Mouse (Mus musculus): ENCODE data around the gene Tcf7l2. TPM values are rescaled to one million over a fixed set of nuclear protein-coding genes. Genes with fewer than 3 reads are reported as not detected.

The Tcf7l2 gene
- polyA plus RNA-seq, 1 experiment from 2014 or later = 45.6 TPM

DNA sequence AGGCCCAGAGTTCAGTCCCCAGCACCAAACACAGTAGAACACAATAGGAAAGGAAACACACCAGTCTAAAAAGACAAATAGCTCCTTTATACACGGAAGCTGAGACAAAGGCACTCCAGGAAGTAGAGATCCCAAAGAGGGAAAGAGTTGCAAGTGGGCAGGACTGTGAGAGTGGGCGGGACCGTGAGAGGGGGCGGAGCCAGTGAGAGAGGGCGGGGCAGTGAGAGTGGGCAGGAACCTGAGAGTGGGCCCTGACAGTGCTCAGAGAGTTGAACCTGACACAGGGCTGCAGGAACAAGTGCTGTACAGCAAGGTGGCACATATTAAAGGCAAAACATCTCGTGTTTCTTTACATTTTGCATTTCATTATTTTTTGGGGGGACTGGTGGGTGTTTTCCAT is 22.5 kb upstream of the Tcf7l2 start:
- WGBS = 74% methylated on average over 6 of the region's 6 CpGs

DNA sequence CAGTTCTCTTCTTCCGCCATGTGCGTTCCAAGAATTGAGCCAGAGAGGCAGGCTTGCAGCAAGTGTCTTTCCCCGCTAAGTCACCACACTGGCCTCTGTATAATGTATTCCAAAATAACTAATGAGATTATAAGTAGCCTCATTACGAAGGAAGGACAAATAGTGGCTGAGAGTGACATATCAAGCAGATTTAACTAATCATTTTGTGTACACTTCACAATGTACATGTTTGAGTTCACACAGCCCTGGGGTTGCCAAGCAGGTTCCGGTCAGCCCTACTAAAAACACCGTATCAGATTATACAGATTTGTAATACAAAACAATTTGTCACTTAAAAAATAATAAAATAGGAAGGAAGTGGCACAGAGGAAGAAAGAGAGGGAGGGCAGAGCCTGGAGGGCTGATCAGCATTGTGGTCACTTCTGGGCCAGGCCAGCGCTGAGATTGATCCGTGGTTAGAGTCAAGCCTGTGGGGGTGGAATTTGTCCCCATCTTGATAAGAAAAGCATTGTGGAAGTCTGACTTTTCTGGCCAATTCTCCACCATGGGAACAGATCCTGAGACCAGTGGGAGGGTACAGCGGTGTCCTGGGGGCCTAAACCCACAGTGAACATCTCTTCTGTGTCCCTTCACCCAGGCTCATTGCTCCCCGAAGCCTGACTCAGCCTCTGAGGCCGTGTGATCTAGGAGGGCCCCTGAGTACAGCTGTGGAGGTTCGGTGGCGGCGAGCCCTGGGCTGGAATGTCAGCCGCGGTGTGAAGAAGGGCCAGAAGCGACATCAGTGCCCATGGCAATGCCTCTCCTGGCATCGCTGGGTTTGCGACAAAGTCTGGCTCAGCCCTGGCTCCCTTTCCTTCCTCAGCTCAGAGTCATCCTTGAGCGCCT is 21.9 kb upstream of the Tcf7l2 start:
- no peaks in the 10 kb centered on the region for H3K27me3 ChIP-seq (ENCODE audit: control insufficient read depth, insufficient read depth, low read length)
- WGBS = 77% methylated on average over 20 of the region's 20 CpGs
- H3K4me1 ChIP-seq (ENCODE audit: control insufficient read depth, insufficient read depth, low read length) = no peaks in the 10 kb centered on the region; the same call in 1 of the 2 replicates
- H3K9me3 ChIP-seq (replicated peaks; ENCODE audit: control insufficient read depth, low read length) = no peaks in the 10 kb centered on the region
- H3K9ac ChIP-seq (ENCODE audit: low read length) = no peak overlapping the region
- no peak overlapping the region for H3K27ac ChIP-seq (ENCODE audit: low read length)
- no peak overlapping the region for H3K4me3 ChIP-seq (ENCODE audit: low read length)
- no peaks in the 10 kb centered on the region for H3K36me3 ChIP-seq (ENCODE audit: control insufficient read depth, insufficient read depth)
- no peak overlapping the region for H3K4me2 ChIP-seq (ENCODE audit: low read depth, low read length)
- ATAC-seq (replicated peaks; ENCODE audit: extremely low read depth, insufficient read depth, low FRiP score) = no peak

More for the DNA sequence above, 22.5 kb upstream of the Tcf7l2 start:
- no peaks in the 10 kb centered on the region; the same call in 1 of the 2 replicates for H3K4me1 ChIP-seq (ENCODE audit: control insufficient read depth, insufficient read depth, low read length)
- no peak overlapping the region for H3K4me3 ChIP-seq (ENCODE audit: low read length)
- ATAC-seq (replicated peaks; ENCODE audit: extremely low read depth, insufficient read depth, low FRiP score) = no peak
- H3K27me3 ChIP-seq (ENCODE audit: control insufficient read depth, insufficient read depth, low read length) = no peaks in the 10 kb centered on the region
- no peaks in the 10 kb centered on the region for H3K9me3 ChIP-seq (replicated peaks; ENCODE audit: control insufficient read depth, low read length)
- H3K36me3 ChIP-seq (ENCODE audit: control insufficient read depth, insufficient read depth) = no peaks in the 10 kb centered on the region
- H3K27ac ChIP-seq (ENCODE audit: low read length) = no peak overlapping the region
- H3K9ac ChIP-seq (ENCODE audit: low read length) = no peak overlapping the region
- H3K4me2 ChIP-seq (ENCODE audit: low read depth, low read length) = no peak overlapping the region

DNA sequence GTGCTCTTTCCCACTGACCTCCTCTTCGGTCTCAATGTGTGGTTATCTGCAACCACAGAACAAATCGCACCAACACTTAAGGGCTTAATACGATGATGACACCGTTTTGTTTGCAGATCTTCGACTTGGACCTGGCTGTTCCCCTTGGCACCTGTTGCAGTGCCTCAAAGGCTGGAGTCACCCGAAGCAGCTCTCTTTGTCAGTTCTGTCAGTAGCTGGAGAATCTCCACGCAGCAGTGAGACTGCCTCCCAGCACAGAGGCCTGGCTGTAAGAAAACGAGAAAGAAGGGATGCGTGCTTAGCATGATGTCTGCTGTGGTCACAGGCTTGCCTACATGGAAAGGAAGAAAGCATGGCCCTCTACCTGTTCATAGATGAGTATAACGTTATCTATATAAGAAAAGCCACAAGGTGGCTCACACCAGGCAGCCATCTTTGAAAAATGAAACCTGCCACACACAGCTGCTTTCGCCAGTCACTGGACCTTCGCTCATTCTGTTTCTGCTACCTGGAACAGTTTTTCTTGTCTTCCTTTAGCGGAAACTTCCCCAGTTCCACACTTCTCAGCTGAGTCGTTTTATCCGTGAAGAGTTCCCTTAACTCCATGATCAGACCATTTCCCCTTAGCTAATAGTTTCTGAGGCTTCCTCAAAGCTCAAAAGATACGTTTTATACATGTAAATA is 21.1 kb upstream of the Tcf7l2 start:
- WGBS = 71% methylated on average over 16 of the region's 16 CpGs
- Histone ChIP-seq H3K9ac (ENCODE audit: low read length) (no peak overlapping the region), H3K4me1 (ENCODE audit: control insufficient read depth, insufficient read depth, low read length) (no peaks in the 10 kb centered on the region; the same call in 1 of the 2 replicates), H3K27ac (ENCODE audit: low read length) (no peak overlapping the region), H3K9me3 (replicated peaks; ENCODE audit: control insufficient read depth, low read length) (no peaks in the 10 kb centered on the region), H3K4me2 (ENCODE audit: low read depth, low read length) (no peak overlapping the region), H3K4me3 (ENCODE audit: low read length) (no peak overlapping the region), H3K36me3 (ENCODE audit: control insufficient read depth, insufficient read depth) (no peaks in the 10 kb centered on the region), H3K27me3 (ENCODE audit: control insufficient read depth, insufficient read depth, low read length) (no peaks in the 10 kb centered on the region)
- no peak for ATAC-seq (replicated peaks; ENCODE audit: extremely low read depth, insufficient read depth, low FRiP score)

DNA sequence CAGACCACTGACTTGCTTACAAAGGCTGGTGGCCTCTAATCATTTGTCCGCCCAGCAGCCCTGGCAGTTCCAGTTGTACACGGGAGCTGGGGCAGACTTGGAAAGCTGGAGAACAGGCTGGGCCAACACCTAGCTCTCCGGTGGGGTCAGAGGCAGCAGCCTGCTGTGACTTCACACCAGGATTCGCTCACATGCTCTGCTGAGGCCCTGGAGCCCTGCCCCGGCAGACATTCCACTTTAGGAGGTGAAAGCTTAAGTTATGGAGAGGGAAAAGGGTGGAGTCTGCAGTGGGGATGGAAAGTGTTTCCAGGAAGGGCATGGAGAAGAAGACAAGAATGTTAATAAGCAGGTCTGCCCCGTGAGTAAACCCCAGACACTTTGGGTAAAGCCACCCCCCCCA is 19.2 kb upstream of the Tcf7l2 start:
- Histone ChIP-seq H3K9ac (ENCODE audit: low read length) (no peak overlapping the region), H3K27ac (ENCODE audit: low read length) (no peak overlapping the region), H3K36me3 (ENCODE audit: control insufficient read depth, insufficient read depth) (no peaks in the 10 kb centered on the region), H3K4me1 (ENCODE audit: control insufficient read depth, insufficient read depth, low read length) (no peaks in the 10 kb centered on the region; the same call in 1 of the 2 replicates), H3K9me3 (replicated peaks; ENCODE audit: control insufficient read depth, low read length) (no peaks in the 10 kb centered on the region), H3K27me3 (ENCODE audit: control insufficient read depth, insufficient read depth, low read length) (no peaks in the 10 kb centered on the region), H3K4me3 (ENCODE audit: low read length) (no peak overlapping the region), H3K4me2 (ENCODE audit: low read depth, low read length) (no peak overlapping the region)
- WGBS = 19% methylated on average over 6 of the region's 6 CpGs
- no peak for ATAC-seq (replicated peaks; ENCODE audit: extremely low read depth, insufficient read depth, low FRiP score)

DNA sequence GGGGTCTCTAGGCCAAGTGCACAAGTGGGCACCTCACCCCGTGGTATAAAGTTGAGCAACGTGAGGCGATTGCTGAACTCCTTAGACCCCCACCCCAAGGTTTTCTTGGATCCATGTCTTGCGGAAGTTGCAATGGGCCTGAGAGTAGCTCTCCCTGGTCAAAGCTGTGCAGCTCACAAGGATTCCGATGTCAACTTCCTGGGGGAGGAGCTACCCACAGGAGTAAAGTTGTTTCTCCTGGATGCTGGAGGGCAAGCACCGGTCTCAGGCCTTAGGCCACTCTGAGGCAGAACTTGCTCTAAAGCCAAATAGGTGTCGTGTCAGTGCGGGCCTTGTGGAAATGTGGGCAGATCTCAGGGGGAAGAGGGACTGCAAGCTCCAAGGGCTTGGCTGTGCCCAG is 12.2 kb upstream of the Tcf7l2 start:
- H3K9ac ChIP-seq (ENCODE audit: low read length) = no peak overlapping the region
- no peak overlapping the region for H3K4me2 ChIP-seq (ENCODE audit: low read depth, low read length)
- H3K4me3 ChIP-seq (ENCODE audit: low read length) = no peak overlapping the region
- H3K9me3 ChIP-seq (replicated peaks; ENCODE audit: control insufficient read depth, low read length) = no peaks in the 10 kb centered on the region
- no peak for ATAC-seq (replicated peaks; ENCODE audit: extremely low read depth, insufficient read depth, low FRiP score)
- H3K27ac ChIP-seq (ENCODE audit: low read length) = no peak overlapping the region
- WGBS = 74% methylated on average over 8 of the region's 8 CpGs
- H3K36me3 ChIP-seq (ENCODE audit: control insufficient read depth, insufficient read depth) = no peaks in the 10 kb centered on the region
- H3K4me1 ChIP-seq (ENCODE audit: control insufficient read depth, insufficient read depth, low read length) = no peaks in the 10 kb centered on the region
- H3K27me3 ChIP-seq (ENCODE audit: control insufficient read depth, insufficient read depth, low read length) = no peaks in the 10 kb centered on the region

DNA sequence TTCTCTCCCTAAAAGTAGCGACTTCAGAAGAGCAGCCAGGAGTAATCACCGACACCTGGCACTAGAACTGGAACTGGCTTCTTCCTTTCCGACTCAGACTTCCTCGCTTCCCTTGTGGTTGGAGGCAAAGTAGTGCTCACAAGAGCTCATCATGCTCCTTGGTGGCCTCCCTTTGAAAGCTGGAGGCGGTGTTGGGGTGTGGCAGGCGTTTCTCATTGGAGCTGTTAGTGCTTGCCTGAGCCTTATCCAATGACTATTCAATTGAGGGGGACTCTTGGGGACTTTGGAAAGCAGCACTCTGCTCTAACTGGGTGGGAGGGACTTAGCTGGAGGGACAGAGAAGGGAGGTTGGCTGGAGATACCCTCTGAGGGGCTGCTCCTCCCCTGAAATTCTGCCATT is 9.1 kb upstream of the Tcf7l2 start:
- H3K27me3 ChIP-seq (ENCODE audit: control insufficient read depth, insufficient read depth, low read length) = no peaks in the 10 kb centered on the region
- no peak overlapping the region for H3K4me2 ChIP-seq (ENCODE audit: low read depth, low read length)
- ATAC-seq (replicated peaks; ENCODE audit: extremely low read depth, insufficient read depth, low FRiP score) = no peak
- H3K4me3 ChIP-seq (ENCODE audit: low read length) = no peak overlapping the region
- WGBS = 44% methylated on average over 6 of the region's 6 CpGs
- no peaks in the 10 kb centered on the region for H3K4me1 ChIP-seq (ENCODE audit: control insufficient read depth, insufficient read depth, low read length)
- no peaks in the 10 kb centered on the region for H3K36me3 ChIP-seq (ENCODE audit: control insufficient read depth, insufficient read depth)
- no peak overlapping the region for H3K27ac ChIP-seq (ENCODE audit: low read length)
- H3K9me3 ChIP-seq (replicated peaks; ENCODE audit: control insufficient read depth, low read length) = no peaks in the 10 kb centered on the region
- no peak overlapping the region for H3K9ac ChIP-seq (ENCODE audit: low read length)

DNA sequence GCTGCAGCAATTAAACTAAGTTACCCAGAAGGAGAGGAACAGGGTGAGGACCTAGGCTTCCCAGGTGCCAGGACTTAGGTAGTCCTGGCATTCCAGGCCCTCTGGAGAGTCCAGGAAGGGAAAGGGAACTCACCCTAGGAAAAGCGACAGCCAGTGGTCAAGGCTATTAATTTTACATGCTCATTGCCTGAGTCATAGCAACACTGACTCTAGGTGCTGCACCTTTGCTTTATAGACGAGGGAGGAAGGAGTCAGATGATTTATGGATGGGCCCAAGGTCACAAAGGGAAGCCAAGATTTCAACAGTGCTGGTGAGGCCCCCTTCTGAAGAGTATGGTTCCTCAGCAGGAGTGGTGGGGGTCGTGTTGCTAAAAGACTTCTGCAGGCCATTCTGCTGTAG is 8.6 kb upstream of the Tcf7l2 start:
- Histone ChIP-seq H3K27ac (ENCODE audit: low read length) (no peak overlapping the region), H3K4me1 (ENCODE audit: control insufficient read depth, insufficient read depth, low read length) (no peaks in the 10 kb centered on the region), H3K36me3 (ENCODE audit: control insufficient read depth, insufficient read depth) (no peaks in the 10 kb centered on the region), H3K9ac (ENCODE audit: low read length) (no peak overlapping the region), H3K4me3 (ENCODE audit: low read length) (no peak overlapping the region), H3K9me3 (replicated peaks; ENCODE audit: control insufficient read depth, low read length) (no peaks in the 10 kb centered on the region), H3K4me2 (ENCODE audit: low read depth, low read length) (no peak overlapping the region), H3K27me3 (ENCODE audit: control insufficient read depth, insufficient read depth, low read length) (no peaks in the 10 kb centered on the region)
- ATAC-seq (replicated peaks; ENCODE audit: extremely low read depth, insufficient read depth, low FRiP score) = no peak
- 60% methylated on average over 3 of the region's 3 CpGs for WGBS

DNA sequence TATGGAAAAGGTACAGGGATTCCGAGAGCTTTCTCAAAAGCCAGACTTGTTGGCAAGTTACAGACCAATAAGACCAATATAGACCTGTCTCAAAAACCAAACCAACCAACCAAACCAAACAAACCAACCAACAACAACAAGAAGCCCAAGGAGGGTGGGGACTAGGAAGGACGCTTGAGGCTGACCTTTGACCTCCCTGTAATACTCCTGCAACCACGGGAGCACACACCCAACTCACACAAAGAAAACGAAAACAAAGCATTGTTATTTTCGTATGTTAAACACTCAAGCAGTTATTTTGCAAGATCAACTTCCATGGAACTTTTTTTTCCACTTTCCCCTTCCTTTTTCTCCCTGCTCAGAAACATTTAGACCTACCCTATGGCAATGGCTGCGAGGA is 5.6 kb upstream of the Tcf7l2 start:
- no peaks in the 10 kb centered on the region for H3K4me1 ChIP-seq (ENCODE audit: control insufficient read depth, insufficient read depth, low read length)
- no peaks in the 10 kb centered on the region for H3K36me3 ChIP-seq (ENCODE audit: control insufficient read depth, insufficient read depth)
- H3K4me3 ChIP-seq (ENCODE audit: low read length) = no peak overlapping the region
- no peak overlapping the region for H3K9ac ChIP-seq (ENCODE audit: low read length)
- WGBS = 57% methylated on average over 6 of the region's 6 CpGs
- ATAC-seq (replicated peaks; ENCODE audit: extremely low read depth, insufficient read depth, low FRiP score) = no peak
- no peak overlapping the region for H3K27ac ChIP-seq (ENCODE audit: low read length)
- no peaks in the 10 kb centered on the region for H3K27me3 ChIP-seq (ENCODE audit: control insufficient read depth, insufficient read depth, low read length)
- H3K9me3 ChIP-seq (replicated peaks; ENCODE audit: control insufficient read depth, low read length) = no peaks in the 10 kb centered on the region
- no peak overlapping the region for H3K4me2 ChIP-seq (ENCODE audit: low read depth, low read length)

DNA sequence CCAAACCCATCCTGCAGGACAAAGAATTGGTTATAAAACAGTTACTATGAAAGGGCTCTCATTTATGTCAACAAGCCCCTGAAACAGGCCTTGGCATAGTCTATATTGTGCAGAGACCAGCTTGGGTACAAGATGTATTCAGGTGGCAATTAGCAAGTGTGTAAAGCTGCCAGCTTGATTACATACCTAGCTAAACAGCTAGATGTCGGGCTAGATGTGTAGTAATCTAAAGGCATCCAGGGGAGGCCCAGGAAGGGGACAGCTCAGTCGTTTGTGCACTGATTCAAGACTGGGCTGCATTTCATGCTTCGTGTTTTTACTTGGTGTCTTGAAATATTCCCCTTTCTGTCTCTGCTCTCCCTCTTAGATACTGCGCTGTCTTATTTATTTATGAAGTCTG is 1.9 kb upstream of the Tcf7l2 start:
- ATAC-seq (replicated peaks; ENCODE audit: extremely low read depth, insufficient read depth, low FRiP score) = no peak
- Histone ChIP-seq H3K4me2 (ENCODE audit: low read depth, low read length) (no peak overlapping the region), H3K36me3 (ENCODE audit: control insufficient read depth, insufficient read depth) (no peaks in the 10 kb centered on the region), H3K4me3 (ENCODE audit: low read length) (no peak overlapping the region), H3K9ac (ENCODE audit: low read length) (no peak overlapping the region), H3K9me3 (replicated peaks; ENCODE audit: control insufficient read depth, low read length) (no peaks in the 10 kb centered on the region), H3K4me1 (ENCODE audit: control insufficient read depth, insufficient read depth, low read length) (no peaks in the 10 kb centered on the region; the same call in 1 of the 2 replicates), H3K27me3 (ENCODE audit: control insufficient read depth, insufficient read depth, low read length) (no peaks in the 10 kb centered on the region), H3K27ac (ENCODE audit: low read length) (no peak overlapping the region)
- 48% methylated on average over 4 of the region's 4 CpGs for WGBS

All from heart, embryonic 16.5 days (tissue).